Comparison of ENCODE assay signal across 17 mouse cellular contexts in the genomic region with DNA sequence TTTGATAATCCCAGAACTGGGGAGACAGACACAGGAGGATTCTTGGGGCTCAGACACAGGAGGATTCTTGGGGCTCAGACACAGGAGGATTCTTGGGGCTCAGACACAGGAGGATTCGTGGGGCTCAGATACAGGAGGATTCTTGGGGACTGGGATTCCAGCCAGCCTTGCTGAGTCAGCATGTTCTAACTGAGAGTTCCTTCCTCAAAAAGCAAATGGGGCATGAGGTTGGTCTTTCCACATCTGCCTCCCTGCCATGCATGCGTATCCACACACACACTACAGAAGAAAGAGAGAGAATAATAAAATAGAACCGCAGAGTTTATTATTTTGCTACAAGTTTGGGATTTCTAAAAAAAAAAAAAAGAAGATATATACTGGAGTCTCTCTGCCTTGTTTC.
"Had no signal": no experiment of that assay in that cellular context is flagged by ENCODE, and none has a peak within 500 bp of the region (broad histone marks: within the 10 kb centered on the region; RNA-seq: fewer than 3 reads in every experiment).

No protein-coding gene starts in this region.

- H3K4me1 ChIP-seq: liver, embryonic 13.5 days; lung, embryonic 15.5 days had no signal

- H3K4me2 ChIP-seq: kidney, embryonic 15.5 days; limb, embryonic 12.5 days; liver, embryonic 13.5 days; lung, embryonic 15.5 days; midbrain, embryonic 13.5 days; neural tube, embryonic 12.5 days had no signal

- H3K9me3 ChIP-seq: kidney, embryonic 15.5 days; limb, embryonic 12.5 days; liver, embryonic 13.5 days; lung, embryonic 15.5 days; midbrain, embryonic 13.5 days; neural tube, embryonic 12.5 days had no signal

- H3K9ac ChIP-seq: kidney, embryonic 15.5 days; limb, embryonic 12.5 days; liver, embryonic 13.5 days; liver, postnatal 0 days; lung, embryonic 15.5 days; midbrain, embryonic 13.5 days; neural tube, embryonic 12.5 days had no signal

- H3K4me3 ChIP-seq: kidney, embryonic 15.5 days; limb, embryonic 12.5 days; liver, embryonic 13.5 days; lung, embryonic 15.5 days; midbrain, embryonic 13.5 days; neural tube, embryonic 12.5 days had no signal

- H3K27me3 ChIP-seq: kidney, embryonic 15.5 days; limb, embryonic 12.5 days; liver, embryonic 13.5 days; lung, embryonic 15.5 days; midbrain, embryonic 13.5 days; neural tube, embryonic 12.5 days had no signal

- DNase-seq: kidney, postnatal 14 days; layer of hippocampus, postnatal 36 days; liver; liver, embryonic 13.5 days; liver, postnatal 0 days; lung, postnatal 14 days; retina, postnatal 1 day; right cerebral cortex, postnatal 4 days; spleen, adult 18-20 months; thymus, adult 18-20 months; thymus, postnatal 14 days had no signal

- ATAC-seq: liver, postnatal 0 days; midbrain, embryonic 13.5 days had no signal

- H3K27ac ChIP-seq: kidney, embryonic 15.5 days; limb, embryonic 12.5 days; liver, embryonic 13.5 days; lung, embryonic 15.5 days; macrophage; midbrain, embryonic 13.5 days; neural tube, embryonic 12.5 days had no signal

- H3K36me3 ChIP-seq: kidney, embryonic 15.5 days; limb, embryonic 12.5 days; liver, embryonic 13.5 days; lung, embryonic 15.5 days; midbrain, embryonic 13.5 days; neural tube, embryonic 12.5 days had no signal
